Mouse (Mus musculus) gastrocnemius, postnatal 4 days (tissue): ENCODE measurements at regions not wholly inside any gene's neighbourhood (a gene's known extent, or its start where the extent isn't known, plus 50 kb on each side); places are given as distances from the start of the nearest gene placed in this dataset.

Experiments
- DNase-seq, 2 experiments: peaks; one replicate each; pipeline ENCODE4 v3.0.0; 2021 to 2022; ENCODE audit warnings: low spot score in 2 of 2, mixed read lengths in 2 of 2

GRCm38 (mm10) chr13:33721851-33722250 is 60.6 kb downstream of the Serpinb6d start:
- no peak for DNase-seq

- DNase-seq: peak; percentile 22 to 76
Measured at GRCm38 (mm10) chr13:33762293-33763125, 80.7 kb downstream of the Serpinb6e start.

GRCm38 (mm10) chr13:33763295-33763916 is 79.8 kb downstream of the Serpinb6e start:
- DNase-seq: no peak
